Mouse (Mus musculus): Measurements from ENCODE around the gene Rexo4.
A peak's percentile ranks its signal among the peaks of the same experiment; 100 is the strongest.

Rexo4 gene

GRCm38 (mm10) chr2:26943253-26943652 is 20.9 kb downstream of the Rexo4 start:
- DNase-seq: no peak

- DNase-seq: peak in 1 of 2 experiments; percentile 64
Observed at GRCm38 (mm10) chr2:26941539-26941938, 22.6 kb downstream of the Rexo4 start.

GRCm38 (mm10) chr2:26936425-26936824 is 27.8 kb downstream of the Rexo4 start:
- no peak for DNase-seq

- no peak for DNase-seq
Observed at GRCm38 (mm10) chr2:26935286-26935685, 28.9 kb downstream of the Rexo4 start.

- DNase-seq: peak; percentile 96 to 99
Observed at GRCm38 (mm10) chr2:26933304-26934055, 30.7 kb downstream of the Rexo4 start, which contains the start of the genes Surf4 and Stkld1. TSS of gene Surf4 (minus strand) at chr2:26933928. TSS of gene Stkld1 (plus strand) at chr2:26934047.

- peak; percentile 60 to 83 for DNase-seq
Observed at GRCm38 (mm10) chr2:26932473-26933303, 31.5 kb downstream of the Rexo4 start.

GRCm38 (mm10) chr2:26930390-26930789 is 33.8 kb downstream of the Rexo4 start:
- DNase-seq: peak; percentile 75 to 82

GRCm38 (mm10) chr2:26927745-26928476 is 36.3 kb downstream of the Rexo4 start:
- peak; percentile 22 to 66 for DNase-seq

- peak; percentile 56 to 80 for DNase-seq
Observed at GRCm38 (mm10) chr2:26921784-26922183, 42.4 kb downstream of the Rexo4 start.

GRCm38 (mm10) chr2:26920190-26920855 is 43.9 kb downstream of the Rexo4 start:
- DNase-seq: peak; percentile 57 to 86

- DNase-seq: no peak
Observed at GRCm38 (mm10) chr2:26919684-26920083, 44.5 kb downstream of the Rexo4 start.

GRCm38 (mm10) chr2:26916738-26917137 is 47.4 kb downstream of the Rexo4 start:
- no peak for DNase-seq

- DNase-seq: peak; percentile 85 to 92
Observed at GRCm38 (mm10) chr2:26915927-26916728, 48.1 kb downstream of the Rexo4 start, which contains the start of the genes Surf2 and Surf1. TSS of gene Surf2 (plus strand) at chr2:26916367. TSS of gene Surf1 (minus strand) at chr2:26916530.

GRCm38 (mm10) chr2:26914148-26914941 is 49.8 kb downstream of the Rexo4 start:
- DNase-seq: no peak

GRCm38 (mm10) chr2:26913416-26914147 is 50.6 kb downstream of the Rexo4 start:
- DNase-seq: no peak

- no peak for DNase-seq
Observed at GRCm38 (mm10) chr2:26912253-26912770, 51.9 kb downstream of the Rexo4 start.

GRCm38 (mm10) chr2:26910994-26911765 is 53.0 kb downstream of the Rexo4 start:
- peak; percentile 44 to 71 for DNase-seq

GRCm38 (mm10) chr2:26910124-26910993 is 53.8 kb downstream of the Rexo4 start, which contains the start of the genes Med22 and Rpl7a:
TSS of gene Med22 (minus strand) at chr2:26910677.
TSS of gene Rpl7a (plus strand) at chr2:26910764.
- DNase-seq: peak; percentile 100
